Comparison of ENCODE assay signal across 17 mouse cellular contexts in the genomic region with DNA sequence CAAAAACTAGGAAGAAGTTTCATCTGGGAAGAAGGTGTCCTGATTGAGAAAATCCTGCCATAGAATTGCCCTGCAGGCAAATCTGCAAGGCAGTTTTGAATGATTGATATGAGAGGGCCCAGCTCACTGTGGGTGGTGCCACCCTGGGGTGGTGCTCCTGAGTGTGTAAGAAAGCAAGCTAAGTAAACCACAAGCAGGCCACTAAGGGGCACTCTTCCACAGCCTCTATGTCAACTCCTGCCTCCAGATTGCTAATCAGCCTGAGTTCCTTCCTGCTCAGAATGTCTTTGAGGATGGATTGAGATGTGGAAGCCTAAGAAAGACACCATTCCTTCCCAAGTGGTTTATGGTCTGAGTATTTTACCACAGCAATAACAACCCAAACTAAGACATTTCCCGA. TPM values are rescaled to one million over a fixed set of nuclear protein-coding genes. Genes with fewer than 3 reads are reported as not detected.
DNase-seq lines count a peak whose midpoint lies in the region; ATAC-seq and TF ChIP-seq lines count a peak whose summit lies in the region.
"Had no signal": no experiment of that assay in that cellular context is flagged by ENCODE, and none has a peak within 500 bp of the region (broad histone marks: within the 10 kb centered on the region; RNA-seq: fewer than 3 reads in every experiment).

No protein-coding gene starts in this region.

- no peak overlapping the region for H3K9ac ChIP-seq in CH12.LX (ENCODE audit: insufficient read depth, low read depth)
- no peak overlapping the region for H3K9ac ChIP-seq in hindbrain, embryonic 14.5 days

- intact Hi-C loops in left cerebral cortex, adult 2 months (cut with DNase I): no loop called here
- intact Hi-C loops in left cerebral cortex, postnatal 36 days (cut with DNase I): no loop called here

- DNase-seq in frontal cortex, postnatal 25 days (ENCODE audit: low spot score in 2 of 2): no peak
- no peak for DNase-seq in left cerebral cortex, adult 2 months (ENCODE audit: extremely low spot score in 1 of 2, low spot score in 2 of 2)
- DNase-seq in left cerebral cortex, postnatal 36 days (ENCODE audit: low spot score in 2 of 2): no peak
- peak; percentile 17 for DNase-seq in CH12.LX (ENCODE audit: extremely low read depth)
- peak; percentile 4 to 54 for DNase-seq in kidney, postnatal 36 days
- DNase-seq in hindbrain, embryonic 14.5 days (ENCODE audit: low spot score): no peak
- no peak for DNase-seq in ovary, postnatal 10 days (ENCODE audit: low spot score)
- DNase-seq: cerebellum, adult 11 months; heart, postnatal 14 days; right cerebral cortex, postnatal 25 days had no signal

- TF ChIP-seq CTCF in left cerebral cortex, adult 2 months (IDR thresholded peaks at IDR 0.05): peak; percentile 29
- TF ChIP-seq CTCF in CH12.LX (conservative IDR thresholded peaks at IDR 0.05 in 1 of 2, IDR thresholded peaks at IDR 0.05 in 1 of 2; ENCODE audit: low read depth in 2 of 2, low read length in 2 of 2): peak in 1 of 2 experiments; percentile 60; a peak in 2 of 4 replicates

- TF ChIP-seq RAD21 in CH12.LX (IDR thresholded peaks at IDR 0.05; ENCODE audit: low read depth, low read length): peak; percentile 37

- H3K27me3 ChIP-seq in CH12.LX (replicated peaks): no peaks in the 10 kb centered on the region
- no peaks in the 10 kb centered on the region for H3K27me3 ChIP-seq in hindbrain, embryonic 14.5 days (ENCODE audit: control insufficient read depth, insufficient read depth, low read length)

- H3K9me3 ChIP-seq in CH12.LX (replicated peaks; ENCODE audit: low read length): no peaks in the 10 kb centered on the region
- H3K9me3 ChIP-seq in hindbrain, embryonic 14.5 days (ENCODE audit: control insufficient read depth, low read length): no peaks in the 10 kb centered on the region

- dilution Hi-C loops in CH12.LX (cut with MboI; ENCODE audit: extremely low pct_ligation_motif_present, extremely low pct_unique_long_range_greater_than_20kb, low sequenced_read_pairs): no loop called here

- H3K4me3 ChIP-seq in left cerebral cortex, adult 2 months: no peak overlapping the region
- H3K4me3 ChIP-seq in CH12.LX (replicated peaks in 1 of 3; ENCODE audit: low read depth in 2 of 3, low read length in 2 of 3, poor library complexity in 1 of 3): no peak overlapping the region
- no peak overlapping the region for H3K4me3 ChIP-seq in hindbrain, embryonic 14.5 days (replicated peaks; ENCODE audit: low read length)
- H3K4me3 ChIP-seq: erythroblast, embryonic 14.5 days had no signal

- no peak for TF ChIP-seq POLR2A in CH12.LX (IDR thresholded peaks at IDR 0.05; ENCODE audit: low read depth, low read length)

- peaks cover 0 to 14% of the 10 kb centered on the region in 2 experiments; a peak in 2 of 4 replicates for H3K4me1 ChIP-seq in CH12.LX (ENCODE audit: control insufficient read depth in 1 of 2, insufficient read depth in 2 of 2)
- no peaks in the 10 kb centered on the region for H3K4me1 ChIP-seq in hindbrain, embryonic 14.5 days (replicated peaks; ENCODE audit: control insufficient read depth, insufficient read depth, low read length)

- H3K4me2 ChIP-seq in CH12.LX (ENCODE audit: insufficient read depth, low read depth, poor library complexity, severe bottlenecking): no peak overlapping the region
- no peak overlapping the region for H3K4me2 ChIP-seq in hindbrain, embryonic 14.5 days (replicated peaks)

- 82% methylated on average over 1 of the region's 1 CpGs for WGBS in hindbrain, embryonic 14.5 days

- in situ Hi-C loops in CH12.LX (cut with MboI; ENCODE audit: low pct_ligation_motif_present, low pct_unique_long_range_greater_than_20kb, low sequenced_read_pairs): no loop called here

- H3K36me3 ChIP-seq in CH12.LX (replicated peaks in 1 of 2; ENCODE audit: control insufficient read depth in 1 of 2, insufficient read depth in 1 of 2, low read length in 1 of 2): no peaks in the 10 kb centered on the region
- no peaks in the 10 kb centered on the region for H3K36me3 ChIP-seq in hindbrain, embryonic 14.5 days (replicated peaks; ENCODE audit: control insufficient read depth, insufficient read depth)

- peak; percentile 62; the same call in 1 of the 2 replicates for ATAC-seq in frontal cortex, adult (ENCODE audit: low TSS enrichment)
- ATAC-seq in hindbrain, embryonic 14.5 days (ENCODE audit: low FRiP score): no peak
- ATAC-seq: CD4-positive, CD25-positive, alpha-beta regulatory T cell, adult 4 months had no signal

- H3K79me2 ChIP-seq in CH12.LX (replicated peaks; ENCODE audit: control insufficient read depth, extremely low read depth, insufficient read depth, poor library complexity, severe bottlenecking): no peaks in the 10 kb centered on the region

- TF ChIP-seq EP300 in CH12.LX (IDR thresholded peaks at IDR 0.05; ENCODE audit: low read length): no peak

- no peak overlapping the region for H3K27ac ChIP-seq in left cerebral cortex, adult 2 months
- H3K27ac ChIP-seq in CH12.LX (ENCODE audit: insufficient read depth, low read depth): no peak overlapping the region
- no peak overlapping the region for H3K27ac ChIP-seq in hindbrain, embryonic 14.5 days

TF ChIP-seq in CH12.LX, 34 proteins besides CTCF, POLR2A, EP300 and RAD21:
- no peak for TF ChIP-seq ELF1 (IDR thresholded peaks at IDR 0.05; ENCODE audit: low read depth, low read length)
- no peak for TF ChIP-seq JUND (conservative IDR thresholded peaks at IDR 0.05; ENCODE audit: low read depth, low read length)
- TF ChIP-seq KAT2A (IDR thresholded peaks at IDR 0.05; ENCODE audit: insufficient replicate concordance, low read length): no peak
- TF ChIP-seq ZKSCAN1 (IDR thresholded peaks at IDR 0.05; ENCODE audit: borderline replicate concordance, low read depth, low read length): no peak
- no peak for TF ChIP-seq CHD2 (IDR thresholded peaks at IDR 0.05; ENCODE audit: low read length)
- peak; percentile 45 for TF ChIP-seq SMC3 (IDR thresholded peaks at IDR 0.05; ENCODE audit: low read depth, low read length)

RNA-seq across cellular contexts. Expression of gene Teddm3, which starts 44.3 kb away (rescaled TPM):
- total RNA-seq in left cerebral cortex, adult 2 months (2021): 1 to 10 TPM; 1.1 to 1.4 TPM
- 1 to 10 TPM in 1 of 2 experiments, under 1 TPM in 1; 0.54 to 1.3 TPM for total RNA-seq in left cerebral cortex, postnatal 36 days (2021)
- total RNA-seq in CH12.LX (2012; rRNA removed) (not detected in 2 replicates), CH12.LX (2014; rRNA removed) (not detected in 2 replicates)
- polyA plus RNA-seq in CH12.LX (2012; ENCODE audit: insufficient read length, low read depth): not detected in 2 replicates
- polyA plus RNA-seq in hindbrain, embryonic 14.5 days (2014; fragmentation: Nextera tagmentation; extraction: Ambion mirVana): 0.21 and 0.60 TPM in 2 replicates
- total RNA-seq: heart, postnatal 14 days; liver, adult 2 months; megakaryocyte progenitor cell, adult 5-6 weeks had no signal
- polyA plus RNA-seq: erythroblast, embryonic 14.5 days; gonadal fat pad, adult 2 months; liver, adult 2 months; urinary bladder, adult 2 months had no signal

Comparison
In these comparisons a context has a peak if more than half of its experiments do, and no peak if none do; other contexts are left out.
1. DNase-seq: peak in CH12.LX (single experiment) and kidney, postnatal 36 days (2 of 2); none in frontal cortex, postnatal 25 days (0 of 2), left cerebral cortex, adult 2 months (0 of 2), left cerebral cortex, postnatal 36 days (0 of 2), hindbrain, embryonic 14.5 days (single experiment) and ovary, postnatal 10 days (single experiment).